Mouse (Mus musculus) adrenal gland (tissue): ENCODE results near the gene H13.

ENCODE experiments used
- intact Hi-C: fragments of 180-260 bp; cut with DNase I; formaldehyde crosslinking; loops from one replicate; pipeline ENCODE4 v1.15.1; 2025

Gene H13

DNA sequence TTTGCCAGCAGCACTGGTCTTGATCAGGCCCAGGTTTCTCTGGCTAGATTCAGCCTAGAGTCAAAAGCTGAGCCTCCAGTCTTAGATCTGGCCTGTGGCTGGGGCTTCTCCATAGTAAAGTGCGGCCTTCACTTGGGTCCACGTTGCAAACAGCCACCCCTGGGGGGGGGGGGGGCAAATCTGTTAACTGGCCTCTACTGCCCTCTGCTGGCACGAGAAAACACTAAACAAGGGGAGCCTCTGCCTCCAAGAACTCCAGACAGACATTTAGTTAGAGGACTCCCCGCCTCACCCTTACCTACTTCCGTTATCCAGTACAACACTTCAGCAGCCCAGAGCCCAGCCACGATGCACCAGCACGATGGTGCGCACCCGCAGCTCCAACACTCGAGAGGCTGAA lies 11.9 kb upstream of the H13 start:
- intact Hi-C loops: loop anchor here (1.0 kb wide), 1 partner anchor 42 kb away; no protein-coding TSS in a partner anchor

DNA sequence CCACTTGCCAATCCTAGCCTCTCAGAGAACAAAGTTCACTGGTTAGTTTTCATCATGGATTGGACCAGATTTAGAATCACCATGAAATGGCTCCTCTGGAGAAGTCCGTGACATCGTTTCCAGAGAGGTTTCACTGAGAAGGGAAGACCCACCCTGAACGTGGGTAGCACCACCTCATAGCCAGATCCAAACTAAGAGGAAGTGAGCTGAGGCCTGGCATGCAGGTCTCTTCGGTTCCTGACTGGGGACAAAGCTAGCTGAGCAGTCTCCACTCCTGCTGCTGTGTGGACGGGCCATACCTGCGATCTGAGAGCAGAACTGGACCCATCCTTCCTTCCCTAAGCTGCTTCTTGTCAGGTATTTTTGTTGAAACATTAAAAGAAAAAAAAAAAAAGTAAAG lies 8.1 kb upstream of the H13 start:
- intact Hi-C loops: loop anchor here (10.0 kb wide), 1 partner anchor 106 kb away; no protein-coding TSS in a partner anchor

DNA sequence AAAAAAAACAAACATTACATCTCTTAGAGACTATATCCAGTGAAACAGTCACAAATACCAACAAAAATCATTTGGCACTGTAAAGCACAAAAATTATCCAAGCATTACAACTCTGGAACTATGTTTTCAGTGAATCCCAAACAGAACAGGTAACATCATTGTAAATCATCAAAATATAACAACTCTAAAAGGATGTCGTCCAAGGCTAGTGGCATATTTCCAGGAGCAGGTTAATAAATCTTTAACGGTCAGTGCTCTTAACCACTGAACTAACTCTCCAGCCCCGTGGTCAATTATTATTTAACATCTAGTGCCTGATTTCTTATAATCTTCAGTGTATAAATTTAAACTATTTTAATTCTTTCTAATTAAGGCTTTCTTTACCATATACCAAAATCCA lies 3.1 kb upstream of the H13 start:
- intact Hi-C loops: loop anchor here (10.0 kb wide), 1 partner anchor 111 kb away; no protein-coding TSS in a partner anchor

DNA sequence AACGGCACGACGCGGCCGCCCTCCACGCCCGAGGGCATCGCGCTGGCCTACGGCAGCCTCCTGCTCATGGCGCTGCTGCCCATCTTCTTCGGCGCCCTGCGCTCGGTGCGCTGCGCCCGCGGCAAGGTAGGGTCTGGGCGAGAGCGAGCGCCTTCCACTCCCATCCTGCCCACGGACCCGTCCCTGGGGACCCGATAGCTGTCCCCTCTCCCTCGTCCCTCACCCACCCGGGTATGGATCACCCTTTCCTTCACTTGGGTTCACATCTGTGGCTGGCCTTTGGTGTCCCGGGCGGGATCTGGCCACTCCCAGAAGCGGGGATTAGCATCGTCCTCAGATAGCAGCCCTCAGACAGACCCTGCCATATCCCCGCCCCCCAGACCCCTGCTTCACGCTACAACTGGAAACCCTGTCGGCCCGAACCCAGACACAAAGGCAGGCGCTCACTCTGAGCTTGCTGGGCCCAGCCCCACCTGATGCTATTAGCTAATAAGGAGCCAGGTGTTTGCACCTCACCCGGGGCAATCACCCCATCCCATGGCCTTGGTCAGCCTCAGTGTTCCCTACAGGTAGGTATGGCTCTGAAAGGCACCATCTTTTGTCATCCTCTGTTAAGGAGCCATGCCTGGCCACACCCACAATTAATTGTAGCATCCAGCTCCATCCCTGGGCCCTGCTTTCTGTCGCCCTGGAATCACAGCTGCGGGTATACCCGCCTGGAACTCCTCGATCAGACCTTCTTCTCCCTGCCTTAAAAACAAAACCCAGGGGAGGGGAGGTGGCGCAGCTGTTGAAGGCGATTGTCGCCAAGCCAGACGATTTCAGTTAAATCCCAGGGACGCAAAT lies 601 bp downstream of the H13 start:
- intact Hi-C loops: loop anchor here (10.0 kb wide), 1 partner anchor 115 kb away; no protein-coding TSS in a partner anchor

DNA sequence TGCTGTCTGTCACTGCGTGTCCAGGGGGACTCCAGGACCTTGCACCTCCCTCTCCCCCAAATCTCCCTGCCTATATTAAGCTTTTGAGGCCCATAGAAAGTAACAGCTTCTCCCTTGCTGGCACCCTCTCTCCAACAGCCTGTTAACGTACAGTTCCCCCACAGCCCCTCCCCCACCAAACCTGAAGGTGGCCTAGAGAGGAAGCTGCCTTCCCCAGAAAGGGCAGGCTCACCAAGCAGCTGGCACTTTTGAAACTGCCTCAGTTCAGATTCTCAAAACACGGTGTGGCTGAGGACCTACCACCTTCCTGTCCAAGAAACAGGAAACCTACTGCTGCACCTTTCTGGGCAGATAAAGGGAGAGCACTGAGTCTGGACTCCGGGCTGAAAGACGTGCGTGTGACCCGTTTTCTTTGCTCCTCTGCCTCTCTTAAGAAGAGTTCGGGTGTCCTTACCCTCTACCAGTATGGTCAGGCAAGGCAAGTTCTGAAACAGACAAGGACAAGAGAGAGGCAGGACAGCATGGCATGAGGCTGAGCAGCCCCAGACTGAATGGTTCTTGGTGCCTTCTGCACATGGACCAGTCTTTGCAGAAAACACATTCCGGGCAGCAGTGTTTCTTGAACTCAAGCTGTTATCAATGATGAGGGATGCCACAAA lies 1.9 kb downstream of the H13 start:
- intact Hi-C loops: no loop called here

DNA sequence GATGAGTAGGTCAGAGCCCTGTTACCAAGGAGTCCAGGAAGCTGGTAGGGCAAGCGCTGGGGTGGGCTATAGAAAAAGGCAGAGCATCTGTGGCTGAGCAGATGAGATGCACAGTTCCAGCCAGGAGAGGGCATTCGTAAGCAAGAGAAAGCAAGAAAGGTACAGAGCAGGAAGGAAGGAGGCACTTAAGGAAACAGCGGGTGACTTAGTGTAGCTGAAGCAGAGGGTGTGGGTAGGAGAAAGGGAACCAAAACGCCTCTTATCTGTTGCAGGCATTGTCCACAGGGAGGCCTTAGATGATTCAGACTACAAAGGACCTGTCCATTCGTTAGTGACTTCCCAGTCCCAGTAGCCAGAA lies 2.4 kb downstream of the H13 start:
- intact Hi-C loops: no loop called here

DNA sequence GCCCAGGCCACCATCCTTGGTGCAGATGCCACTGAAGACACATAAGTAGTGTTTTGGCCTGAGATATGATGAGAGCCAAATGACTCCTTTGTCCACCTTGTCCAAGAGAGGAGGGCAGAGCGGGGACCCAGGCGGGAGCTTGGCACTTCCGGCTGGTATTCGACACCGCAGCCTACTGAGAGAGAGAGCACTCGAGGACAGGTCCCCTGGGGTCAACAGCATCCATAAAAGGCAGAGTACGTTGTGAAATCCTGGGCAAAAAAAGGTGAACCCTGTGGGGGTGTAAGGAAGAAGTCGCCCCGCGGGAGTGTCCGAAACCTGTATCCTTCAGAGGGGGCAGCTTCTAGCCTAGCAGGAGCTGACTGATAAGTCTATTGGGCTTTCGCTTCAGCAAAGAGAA lies 2.9 kb downstream of the H13 start:
- intact Hi-C loops: no loop called here

DNA sequence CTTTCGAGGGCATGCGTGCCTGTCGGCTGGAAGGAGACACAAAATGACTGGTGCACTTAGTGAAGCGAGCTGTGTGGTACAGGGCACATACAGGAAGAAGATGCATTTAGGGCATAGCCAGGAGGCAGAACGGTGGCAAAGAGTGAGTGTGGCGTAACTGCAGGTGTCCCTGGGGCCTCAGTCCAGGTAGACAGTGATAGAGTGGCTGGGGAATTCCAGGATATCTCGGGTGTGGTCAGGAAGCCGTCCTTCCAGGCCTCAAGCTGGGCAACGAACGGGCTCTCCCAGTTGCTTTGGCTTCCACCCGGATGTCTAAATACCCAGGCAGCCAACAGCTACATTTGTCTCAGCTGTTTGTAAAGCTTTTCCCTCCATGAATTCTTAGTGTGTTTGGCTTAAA lies 4.9 kb downstream of the H13 start:
- intact Hi-C loops: no loop called here

DNA sequence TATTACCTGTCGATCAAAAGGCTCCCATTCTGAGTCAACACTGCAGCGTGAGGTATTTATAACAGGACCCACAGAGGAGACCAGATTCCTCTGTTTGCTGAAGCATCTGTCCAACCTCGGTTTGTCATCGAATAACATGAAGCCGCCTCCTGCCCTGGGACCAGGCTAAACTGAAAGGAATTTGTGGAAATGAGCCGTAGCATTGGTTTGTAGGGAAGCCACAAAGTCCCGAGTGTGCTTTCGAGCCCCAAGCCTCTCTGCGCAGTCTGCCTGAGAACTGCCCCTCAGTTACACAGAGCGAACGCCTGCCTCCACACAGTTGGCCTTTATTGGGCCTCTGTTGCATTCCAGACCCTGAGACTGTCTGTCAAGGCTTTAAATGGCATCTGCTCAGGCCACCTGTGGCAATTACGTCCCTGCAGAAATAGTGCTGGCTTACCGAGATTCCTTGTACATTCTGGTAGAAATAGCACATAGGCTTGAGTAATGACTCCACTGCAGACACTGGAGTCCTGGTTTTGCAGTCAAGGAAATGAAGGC lies 6.1 kb downstream of the H13 start:
- intact Hi-C loops: no loop called here

DNA sequence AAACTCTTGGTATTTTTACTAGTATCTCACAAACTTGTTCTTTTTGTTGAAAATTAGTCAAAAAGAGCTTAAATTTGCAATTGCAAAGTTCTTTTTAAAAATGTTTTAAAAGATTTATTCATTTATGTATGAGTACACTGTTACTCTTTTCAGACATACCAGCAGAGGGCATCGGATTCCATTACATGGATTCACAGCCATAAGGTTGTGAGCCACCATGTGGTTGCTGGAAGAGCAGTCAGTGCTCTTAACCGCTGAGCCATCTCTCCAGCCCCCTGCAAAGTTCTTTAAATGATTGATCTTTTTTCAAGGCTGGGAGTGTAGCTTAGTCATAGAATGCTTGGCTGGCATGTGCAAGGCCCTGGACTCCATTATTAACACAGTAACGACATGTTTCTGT lies 9.0 kb downstream of the H13 start:
- intact Hi-C loops: no loop called here

DNA sequence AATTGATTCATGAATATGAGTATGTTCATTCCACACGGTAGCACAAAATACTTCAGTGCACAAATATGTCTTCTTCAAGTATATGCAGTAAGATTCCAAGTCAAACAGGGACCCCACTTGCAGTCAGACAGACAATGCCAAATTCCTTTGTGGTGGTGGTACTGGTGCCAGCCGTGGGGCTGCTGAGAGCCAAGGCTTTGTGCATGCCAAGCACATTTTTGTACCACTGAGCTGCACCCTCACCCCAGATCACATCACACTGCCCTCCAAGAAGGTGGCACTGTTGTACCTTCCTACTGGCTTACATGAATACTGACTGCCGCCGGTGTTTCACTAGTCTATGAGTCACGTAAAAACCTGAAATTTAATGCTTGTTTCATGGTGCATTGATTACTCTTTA lies 9.7 kb downstream of the H13 start:
- intact Hi-C loops: no loop called here

DNA sequence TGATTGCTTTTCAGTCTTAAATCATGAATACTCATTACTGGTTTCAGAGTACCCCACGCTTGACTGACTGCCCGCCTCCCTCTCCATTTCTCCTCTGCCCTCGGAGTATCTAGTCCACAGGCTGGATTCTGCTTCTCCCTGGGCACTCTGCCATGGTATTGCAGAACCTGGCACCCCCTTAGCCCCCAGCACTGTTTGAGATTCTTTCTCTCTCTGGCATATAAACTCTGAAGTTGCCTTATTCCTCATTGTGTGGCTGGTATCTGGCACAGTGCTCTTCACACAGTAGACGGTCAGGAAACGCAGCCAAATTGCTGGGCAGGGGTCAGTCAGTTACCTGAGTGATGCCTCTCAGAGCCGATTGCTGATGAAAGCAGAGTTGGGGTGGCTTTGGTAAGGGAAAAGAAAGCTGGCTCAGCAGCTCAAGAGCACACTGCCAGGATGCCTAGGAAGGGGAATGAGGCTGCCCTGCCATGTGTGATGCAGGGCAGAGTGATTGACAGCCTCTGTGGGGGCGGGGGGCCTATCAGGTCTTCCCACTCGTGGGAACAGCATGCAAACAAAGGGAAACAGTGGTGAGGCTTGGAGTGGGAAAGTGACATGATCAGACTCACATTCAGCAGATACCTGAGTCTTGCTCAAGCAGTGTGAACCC lies 10.6 kb downstream of the H13 start:
- intact Hi-C loops: no loop called here

DNA sequence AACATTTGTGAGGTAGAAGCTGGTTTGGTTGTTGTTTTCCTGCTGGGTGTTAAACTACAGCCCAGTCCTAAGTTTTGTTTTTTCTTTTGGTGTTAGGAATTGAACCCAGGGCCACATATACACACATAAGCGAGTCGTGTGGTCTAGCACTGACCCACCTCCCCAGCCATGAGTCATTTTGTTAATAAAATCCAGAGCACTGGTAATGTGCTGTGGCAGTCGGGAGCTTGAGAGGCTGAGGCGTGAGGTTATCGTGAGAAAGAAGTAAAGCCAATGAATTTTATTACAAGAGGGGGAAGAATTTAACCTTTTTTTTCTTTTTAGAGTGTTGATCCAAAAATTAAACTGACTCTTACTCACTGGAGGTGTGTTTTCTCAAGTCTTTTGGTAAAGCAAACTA lies 13.8 kb downstream of the H13 start:
- intact Hi-C loops: no loop called here

DNA sequence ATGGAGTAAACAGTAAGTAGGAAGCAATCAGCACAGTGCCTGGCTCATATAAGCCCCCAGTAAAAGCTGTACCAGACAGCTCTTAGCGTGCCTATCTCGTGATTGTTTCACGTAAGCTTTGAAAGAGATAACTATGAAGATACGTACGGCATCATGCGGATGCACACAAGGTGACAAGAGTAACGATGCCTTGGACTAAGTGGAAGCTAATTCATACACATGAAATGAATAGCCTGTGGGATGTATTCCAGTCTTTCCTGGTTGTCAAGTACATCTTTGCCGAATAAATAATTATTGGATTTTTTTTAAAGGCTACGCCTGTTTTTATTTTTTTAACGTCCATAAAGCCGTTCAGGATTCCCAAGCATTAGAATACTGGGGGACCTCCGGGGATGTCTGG lies 17.1 kb downstream of the H13 start:
- intact Hi-C loops: no loop called here

DNA sequence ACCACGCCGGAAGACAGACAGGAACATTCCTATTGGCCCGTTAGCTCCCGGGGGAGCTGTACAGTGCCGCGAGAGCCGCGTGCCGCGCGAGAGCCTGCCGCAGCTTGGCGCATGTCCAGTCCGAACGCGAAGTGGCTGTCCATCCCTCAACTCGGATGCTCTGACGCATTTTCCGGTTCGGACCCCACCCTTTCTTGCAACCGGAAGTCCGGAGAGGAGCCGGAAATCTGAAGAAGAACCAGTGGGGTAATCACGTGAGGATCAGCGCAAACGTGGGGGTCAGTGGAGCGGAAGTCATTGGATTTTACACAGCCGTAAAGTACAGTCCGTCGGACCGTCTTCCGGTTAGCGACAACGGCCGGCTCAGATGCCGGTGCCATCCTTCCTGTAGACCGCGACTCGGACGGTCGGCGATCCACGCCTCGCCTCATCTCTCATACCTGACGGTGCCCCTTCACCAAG lies 17.6 kb downstream of the H13 start, which contains the start of gene Mcts2:
Gene Mcts2 (plus strand): TSS at position 230 of the 462 bp plus-strand sequence.
- intact Hi-C loops: no loop called here

DNA sequence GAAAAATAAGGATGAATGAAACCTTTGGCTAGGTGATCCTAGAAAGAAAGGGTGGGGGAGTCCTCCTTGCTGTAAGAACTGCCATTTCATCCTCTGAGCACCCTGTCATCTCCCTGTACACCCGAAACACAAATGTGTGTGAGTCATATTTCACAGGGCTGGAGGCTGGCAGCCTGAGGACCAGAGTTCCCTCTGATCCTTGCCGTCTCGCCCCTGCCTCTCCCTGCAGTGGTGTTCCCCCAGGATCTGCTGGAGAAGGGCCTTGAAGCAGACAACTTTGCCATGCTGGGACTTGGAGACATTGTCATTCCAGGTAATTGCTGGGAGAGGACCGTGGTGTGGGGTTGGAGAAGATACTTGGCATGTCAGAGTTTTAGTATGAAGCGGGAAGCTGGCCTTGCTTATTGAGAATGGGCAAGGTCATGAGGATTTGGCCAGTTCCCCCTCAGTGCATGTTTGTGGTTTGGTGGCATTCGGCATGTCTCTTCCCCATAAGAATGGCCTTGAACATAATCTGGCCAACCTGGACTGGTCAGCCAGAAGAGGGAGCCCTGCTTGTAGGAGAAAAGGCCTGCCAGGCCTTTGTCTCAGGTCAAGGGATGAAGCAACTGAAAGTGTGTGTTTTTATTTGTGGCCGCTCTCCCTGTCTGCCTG lies 22.4 kb downstream of the H13 start:
- intact Hi-C loops: no loop called here

DNA sequence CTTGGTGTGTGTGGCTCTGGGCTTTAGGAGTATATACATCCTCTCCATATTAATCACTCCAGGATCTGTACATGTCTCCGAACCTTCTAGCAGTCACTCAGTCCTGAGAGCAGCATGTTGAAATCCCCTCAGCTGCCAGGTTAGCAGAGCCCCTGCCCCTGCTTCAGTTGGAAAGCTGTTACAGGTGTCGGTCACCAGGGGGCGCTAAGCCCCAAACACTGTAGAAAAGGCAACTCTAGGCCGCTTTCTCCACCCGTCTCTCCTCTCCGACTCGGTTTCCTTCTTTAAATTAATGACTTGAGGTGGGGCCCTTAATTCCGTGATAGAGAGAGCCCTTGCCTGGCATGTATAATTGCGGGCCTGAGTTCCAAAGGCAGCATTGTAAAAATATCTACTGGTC lies 24.0 kb downstream of the H13 start:
- intact Hi-C loops: no loop called here

DNA sequence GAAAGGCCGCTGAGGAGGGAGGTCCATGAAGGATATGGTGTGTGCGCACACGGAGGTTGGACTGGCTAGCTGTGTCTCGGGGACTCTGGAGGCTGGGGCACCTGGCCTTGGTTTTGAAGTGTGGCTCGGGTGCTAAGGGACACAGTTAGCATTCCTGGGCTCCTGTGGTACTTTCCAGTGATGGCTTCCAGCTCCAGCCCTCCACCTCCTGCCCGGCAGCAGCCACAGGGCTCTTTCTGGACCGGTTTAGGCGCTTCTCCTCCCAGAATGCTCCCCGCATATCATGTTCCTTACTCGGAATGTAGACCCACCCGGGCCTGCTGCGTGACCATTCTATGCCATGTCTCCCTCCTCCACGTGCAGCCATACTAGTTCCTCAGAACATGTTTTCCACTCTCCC lies 24.5 kb downstream of the H13 start:
- intact Hi-C loops: no loop called here

DNA sequence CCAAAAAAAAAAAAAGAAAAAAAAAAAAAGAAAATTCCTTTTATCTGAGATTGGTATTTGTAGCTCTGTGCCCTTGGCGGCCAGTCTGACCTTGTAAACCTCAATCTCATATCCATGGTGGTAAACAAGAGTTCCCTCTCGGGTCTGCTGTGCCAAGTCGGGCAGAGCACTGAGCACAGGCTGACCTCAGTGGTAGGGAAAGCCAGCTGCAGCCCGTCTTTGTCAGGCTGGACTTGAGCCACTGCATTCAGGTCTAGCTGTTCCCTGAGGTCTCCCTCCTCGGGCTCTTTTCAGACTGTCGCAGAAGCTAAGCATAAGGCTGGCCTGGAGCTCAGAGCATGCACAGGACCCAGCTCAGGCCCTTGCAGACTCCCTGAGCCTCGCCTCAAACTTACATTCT lies 25.4 kb downstream of the H13 start:
- intact Hi-C loops: no loop called here

DNA sequence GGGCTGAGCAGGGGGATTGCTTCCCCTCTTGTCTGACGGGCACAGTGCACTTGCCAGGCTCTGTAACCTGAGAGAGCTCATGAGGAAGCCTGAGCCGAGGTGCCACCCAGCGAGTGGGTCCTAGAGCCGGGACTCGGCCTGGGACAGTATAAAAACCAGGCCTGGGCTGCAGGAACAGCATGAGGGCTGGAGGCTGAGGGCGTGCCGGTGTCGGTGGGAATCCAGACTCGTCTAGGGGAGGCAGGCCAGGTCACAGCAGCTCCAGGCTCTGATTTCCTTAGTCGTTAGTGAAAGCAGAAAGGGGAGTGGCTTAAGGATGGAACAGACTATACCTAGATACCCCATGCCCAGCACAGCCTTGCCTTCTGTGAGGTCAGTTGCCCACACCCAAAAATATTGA lies 26.8 kb downstream of the H13 start:
- intact Hi-C loops: loop anchor here (2.0 kb wide), 3 partner anchors 47 to 135 kb away; partner anchors contain the start of gene Bcl2l1
